Mouse (Mus musculus) layer of hippocampus, postnatal 14 days (tissue): ENCODE measurements at regions not wholly inside any gene's neighbourhood (a gene's known extent, or its start where the extent isn't known, plus 50 kb on each side); places are given as distances from the start of the nearest gene placed in this dataset.

Experiments used
- DNase-seq, 2 experiments: peaks; one replicate each; pipeline ENCODE4 v3.0.0; 2021 to 2022; ENCODE audit warnings: low spot score in 2 of 2, mixed read lengths in 1 of 2
- microRNA-seq, 2 experiments: library from miRNA; unstranded; fragments of <30 nt; microRNA quantifications; one replicate each; pipeline ENCODE4 v1.2.0; 2021

DNA sequence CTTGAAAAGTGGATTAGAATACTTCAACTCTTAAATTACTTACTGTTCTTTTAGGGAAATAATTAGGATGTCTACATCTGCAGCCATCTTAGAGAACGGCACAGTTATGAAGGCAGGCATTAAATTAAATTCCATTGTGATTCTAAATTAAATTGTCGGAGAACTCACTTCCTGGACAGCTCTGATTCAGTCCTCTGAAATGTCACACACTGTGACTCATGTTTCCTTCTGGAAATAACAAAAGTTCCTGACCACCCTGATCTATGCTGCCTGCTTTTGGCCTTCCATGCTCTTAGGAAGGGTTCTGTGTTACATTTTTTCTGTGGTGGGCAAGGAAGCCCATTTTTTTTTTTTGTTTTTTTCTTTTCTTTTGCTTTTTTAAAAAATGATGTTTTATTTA, 401.1 kb downstream of the Tex13c3 start:
- no peak for DNase-seq

Small RNAs in the stretch of these regions (microRNA-seq; reads per million reads assigned to microRNA genes)
- gene Mir221 (2,721 to 5,145 reads per million in 2 experiments), gene Mir222 (787 to 2,817 reads per million in 2 experiments)
